Mouse (Mus musculus) liver, embryonic 14.5 days (tissue): Measurements from ENCODE around the gene BC034090. TPM values are rescaled to one million over a fixed set of nuclear protein-coding genes. Genes with fewer than 3 reads are reported as not detected.

Experiments used
- ATAC-seq: fragments of 200-750 bp; cut with Nextera tagmentation; 2 replicates; pipeline ENCODE4 v1.8.0; 2017; ENCODE audit warnings: moderate number of reproducible peaks, mild to moderate bottlenecking, moderate library complexity; ENCODE audit not compliant: insufficient read depth
- DNase-seq, 3 experiments: peaks; one replicate each; pipeline ENCODE4 v3.0.0-alpha.2; 2012 to 2013; ENCODE audit warnings: low read depth in 3 of 3, low spot score in 3 of 3
- H3K27ac ChIP-seq: fragments of 300-500 bp; sonication (generic); 2 replicates; pipeline ENCODE4 v1.5.1; 2014; ENCODE audit warnings: moderate library complexity, mild to moderate bottlenecking, control low read depth, inconsistent platforms
- H3K27me3 ChIP-seq: fragments of 300-500 bp; sonication (generic); 2 replicates; pipeline ENCODE4 v1.6.1; 2014; ENCODE audit warnings: mild to moderate bottlenecking, low read length, moderate library complexity; ENCODE audit not compliant: control insufficient read depth, insufficient read depth
- H3K36me3 ChIP-seq: fragments of 300-500 bp; sonication (generic); replicated peaks from 2 replicates; pipeline ENCODE4 v1.6.1; 2014; ENCODE audit warnings: low read depth; ENCODE audit not compliant: control insufficient read depth, insufficient read depth
- H3K4me1 ChIP-seq, 2 experiments: fragments of 200-500 bp in 1 of 2; fragments of 300-500 bp in 1 of 2; sonication (generic) in 1 of 2; replicated peaks; 2 replicates each; pipeline ENCODE4 v1.6.1; 2012 to 2014; ENCODE audit warnings: antibody characterized with exemption in 1 of 2, inconsistent platforms in 1 of 2, low read length in 1 of 2; ENCODE audit not compliant: control insufficient read depth in 2 of 2, insufficient read depth in 2 of 2
- H3K4me2 ChIP-seq: fragments of 300-500 bp; sonication (generic); 2 replicates; pipeline ENCODE4 v1.6.1; 2014; ENCODE audit warnings: low read depth, mild to moderate bottlenecking, control low read depth, moderate library complexity
- H3K4me3 ChIP-seq, 2 experiments: fragments of 200-500 bp in 1 of 2; fragments of 300-500 bp in 1 of 2; sonication (generic) in 1 of 2; 2 replicates each; pipeline ENCODE4 v1.5.1; 2012 to 2014; ENCODE audit warnings: low read depth in 2 of 2, low read length in 2 of 2, mild to moderate bottlenecking in 2 of 2, control low read depth in 1 of 2, inconsistent platforms in 1 of 2, moderate library complexity in 1 of 2; ENCODE audit not compliant: insufficient read depth in 1 of 2
- H3K9ac ChIP-seq: fragments of 300-500 bp; sonication (generic); replicated peaks from 2 replicates; pipeline ENCODE4 v1.6.1; 2014; ENCODE audit warnings: mild to moderate bottlenecking, control low read depth, moderate library complexity
- H3K9me3 ChIP-seq: fragments of 300-500 bp; sonication (generic); 2 replicates; pipeline ENCODE4 v1.6.1; 2016; ENCODE audit warnings: low read length, mixed read lengths; ENCODE audit not compliant: control insufficient read depth
- CTCF ChIP-seq: IDR thresholded peaks from 2 replicates; pipeline ENCODE4 v1.5.1; 2016; ENCODE audit warnings: antibody characterized with exemption, low read depth, control low read depth
- EP300 ChIP-seq: IDR thresholded peaks from 2 replicates; pipeline ENCODE4 v1.6.1; 2016; ENCODE audit warnings: antibody characterized with exemption, low read depth
- WGBS: fragments of 180-500 bp; shearing (Covaris S2); extraction: QIAGEN DNeasy Blood & Tissue Kit; methylation state at CpG from one replicate; pipeline ENCODE4 v1.1.7; 2014; ENCODE audit not compliant: insufficient replicate concordance; 5-methylcytosine and 5-hydroxymethylcytosine counted together
- polyA plus RNA-seq, 2 experiments: library from polyadenylated mRNA; depleted of rRNA in 1 of 2; stranded (reverse) in 1 of 2; unstranded in 1 of 2; fragments of >200 nt; fragmentation: Nextera tagmentation in 1 of 2; extraction: Ambion mirVana in 1 of 2; gene quantifications; 2 replicates each; pipeline versions ENCODE4 v1.2.1 to v1.2.3; 2012 to 2014

The BC034090 gene
- polyA plus RNA-seq, 2 experiments = 0.06 to 0.32 TPM

GRCm38 (mm10) chr1:155251596-155251995 is 7.4 kb upstream of the BC034090 start:
- WGBS = 27% methylated on average over 5 of the region's 5 CpGs
- no peak for DNase-seq
- Histone ChIP-seq H3K36me3 (no peaks in the 10 kb centered on the region), H3K4me2 (no peak overlapping the region), H3K9ac (no peak overlapping the region), H3K4me1 (peaks cover 0 to 8% of the 10 kb centered on the region in 2 experiments; a peak in 2 of 4 replicates), H3K27ac (no peak overlapping the region), H3K4me3 (no peak overlapping the region), H3K27me3 (peaks cover 3% of the 10 kb centered on the region), H3K9me3 (no peaks in the 10 kb centered on the region)
- TF ChIP-seq CTCF (no peak), EP300 (no peak)
- no peak for ATAC-seq

- Histone ChIP-seq H3K4me1 (peaks cover 0 to 8% of the 10 kb centered on the region in 2 experiments; a peak in 2 of 4 replicates), H3K27me3 (peaks cover 4% of the 10 kb centered on the region), H3K4me3 (no peak overlapping the region), H3K27ac (no peak overlapping the region), H3K9me3 (no peaks in the 10 kb centered on the region), H3K4me2 (no peak overlapping the region), H3K36me3 (no peaks in the 10 kb centered on the region), H3K9ac (no peak overlapping the region)
- DNase-seq = no peak
- no peak for ATAC-seq
- no peak for TF ChIP-seq EP300
- TF ChIP-seq CTCF = no peak
- WGBS = 41% methylated on average over 4 of the region's 4 CpGs
Measured at GRCm38 (mm10) chr1:155250531-155251135, 6.4 kb upstream of the BC034090 start.

- Histone ChIP-seq H3K9ac (no peak overlapping the region), H3K36me3 (no peaks in the 10 kb centered on the region), H3K27ac (no peak overlapping the region), H3K9me3 (no peaks in the 10 kb centered on the region), H3K4me3 (no peak overlapping the region), H3K27me3 (peaks cover 11% of the 10 kb centered on the region), H3K4me1 (peaks cover 0 to 8% of the 10 kb centered on the region in 2 experiments; a peak in 2 of 4 replicates), H3K4me2 (no peak overlapping the region)
- DNase-seq (no peak), ATAC-seq (no peak)
- 35% methylated on average over 5 of the region's 5 CpGs for WGBS
- TF ChIP-seq CTCF (no peak), EP300 (no peak)
Measured at GRCm38 (mm10) chr1:155249896-155250295, 5.7 kb upstream of the BC034090 start.

- Histone ChIP-seq H3K4me3 (no peak overlapping the region), H3K27ac (no peak overlapping the region)
Measured at GRCm38 (mm10) chr1:155248041-155248440, 3.8 kb upstream of the BC034090 start.

GRCm38 (mm10) chr1:155247441-155247840 is 3.2 kb upstream of the BC034090 start:
- Histone ChIP-seq H3K4me1 (peaks cover 0 to under 1% of the 10 kb centered on the region in 2 experiments; a peak in 2 of 4 replicates), H3K9ac (no peak overlapping the region), H3K27ac (no peak overlapping the region), H3K4me3 (no peak overlapping the region), H3K27me3 (peaks cover 31% of the 10 kb centered on the region), H3K4me2 (no peak overlapping the region), H3K9me3 (no peaks in the 10 kb centered on the region), H3K36me3 (no peaks in the 10 kb centered on the region)
- no peak for ATAC-seq
- no peak for DNase-seq
- TF ChIP-seq EP300 (no peak), CTCF (no peak)
- WGBS = 28% methylated on average over 5 of the region's 5 CpGs

More at GRCm38 (mm10) chr1:155248041-155248440, 3.8 kb upstream of the BC034090 start:
- no peak for TF ChIP-seq EP300
- H3K9me3 ChIP-seq = no peaks in the 10 kb centered on the region
- no peak for ATAC-seq
- H3K27me3 ChIP-seq = peaks cover 29% of the 10 kb centered on the region
- WGBS = 42% methylated on average over 5 of the region's 5 CpGs
- H3K9ac ChIP-seq = no peak overlapping the region
- no peak overlapping the region for H3K4me2 ChIP-seq
- DNase-seq = no peak
- H3K4me1 ChIP-seq = peaks cover 0 to 6% of the 10 kb centered on the region in 2 experiments; a peak in 2 of 4 replicates
- H3K36me3 ChIP-seq = no peaks in the 10 kb centered on the region
